Mouse (Mus musculus): ENCODE results near the gene Gm29427. TPM values are rescaled to one million over a fixed set of nuclear protein-coding genes. Genes with fewer than 3 reads are reported as not detected.

The Gm29427 gene
- not detected in 2 replicates for polyA plus RNA-seq (2015; fragmentation: Nextera tagmentation; extraction: Ambion mirVana)

GRCm38 (mm10) chr1:130715561-130716217 is at the start of gene Gm29427:
TSS of gene Gm29427 (minus strand) at chr1:130715799.
- peak; percentile 96 for ATAC-seq
- H3K27me3 ChIP-seq (ENCODE audit: control insufficient read depth, insufficient read depth, low read depth, low read length), result no peaks in the 10 kb centered on the region
- H3K27ac ChIP-seq (ENCODE audit: low read length), result peak within 1 kb of the TSS; percentile 87
- under 1% methylated on average over 38 of the region's 38 CpGs for WGBS
- H3K4me1 ChIP-seq (ENCODE audit: control insufficient read depth, insufficient read depth, low read length), result peaks cover 27% of the 10 kb centered on the region
- H3K4me2 ChIP-seq (ENCODE audit: low read length), result peak within 1 kb of the TSS; percentile 96
- H3K9me3 ChIP-seq (replicated peaks; ENCODE audit: control insufficient read depth, low read length, poor library complexity, severe bottlenecking), result no peaks in the 10 kb centered on the region
- peak within 1 kb of the TSS; percentile 100 for H3K9ac ChIP-seq (ENCODE audit: low read depth, low read length)
- peaks cover 3% of the 10 kb centered on the region; the same call in 1 of the 2 replicates for H3K36me3 ChIP-seq (ENCODE audit: control insufficient read depth, insufficient read depth, low read length)
- peak within 1 kb of the TSS; percentile 98 for H3K4me3 ChIP-seq (ENCODE audit: low read depth, low read length)

GRCm38 (mm10) chr1:130764027-130764461 is 48.4 kb upstream of the Gm29427 start:
- Histone ChIP-seq H3K27me3 (ENCODE audit: control insufficient read depth, insufficient read depth, low read depth, low read length) (no peaks in the 10 kb centered on the region), H3K4me2 (ENCODE audit: low read length) (no peak overlapping the region), H3K4me3 (ENCODE audit: low read depth, low read length) (no peak overlapping the region), H3K36me3 (ENCODE audit: control insufficient read depth, insufficient read depth, low read length) (no peaks in the 10 kb centered on the region), H3K4me1 (ENCODE audit: control insufficient read depth, insufficient read depth, low read length) (no peaks in the 10 kb centered on the region), H3K9me3 (replicated peaks; ENCODE audit: control insufficient read depth, low read length, poor library complexity, severe bottlenecking) (no peaks in the 10 kb centered on the region), H3K27ac (ENCODE audit: low read length) (no peak overlapping the region), H3K9ac (ENCODE audit: low read depth, low read length) (no peak overlapping the region)
- no peak for ATAC-seq
- WGBS, result 87% methylated on average over 12 of the region's 12 CpGs

GRCm38 (mm10) chr1:130762045-130762760 is 46.6 kb upstream of the Gm29427 start:
- H3K4me2 ChIP-seq (ENCODE audit: low read length), result no peak overlapping the region
- no peaks in the 10 kb centered on the region for H3K27me3 ChIP-seq (ENCODE audit: control insufficient read depth, insufficient read depth, low read depth, low read length)
- no peak overlapping the region for H3K4me3 ChIP-seq (ENCODE audit: low read depth, low read length)
- H3K27ac ChIP-seq (ENCODE audit: low read length), result no peak overlapping the region
- no peak for ATAC-seq
- no peaks in the 10 kb centered on the region for H3K4me1 ChIP-seq (ENCODE audit: control insufficient read depth, insufficient read depth, low read length)
- H3K9me3 ChIP-seq (replicated peaks; ENCODE audit: control insufficient read depth, low read length, poor library complexity, severe bottlenecking), result no peaks in the 10 kb centered on the region
- WGBS, result 85% methylated on average over 3 of the region's 3 CpGs
- no peaks in the 10 kb centered on the region for H3K36me3 ChIP-seq (ENCODE audit: control insufficient read depth, insufficient read depth, low read length)
- H3K9ac ChIP-seq (ENCODE audit: low read depth, low read length), result no peak overlapping the region

- H3K27ac ChIP-seq (ENCODE audit: low read length), result no peak overlapping the region
- H3K9ac ChIP-seq (ENCODE audit: low read depth, low read length), result no peak overlapping the region
- no peaks in the 10 kb centered on the region for H3K4me1 ChIP-seq (ENCODE audit: control insufficient read depth, insufficient read depth, low read length)
- ATAC-seq, result no peak
- no peaks in the 10 kb centered on the region for H3K9me3 ChIP-seq (replicated peaks; ENCODE audit: control insufficient read depth, low read length, poor library complexity, severe bottlenecking)
- no peaks in the 10 kb centered on the region for H3K36me3 ChIP-seq (ENCODE audit: control insufficient read depth, insufficient read depth, low read length)
- H3K4me3 ChIP-seq (ENCODE audit: low read depth, low read length), result no peak overlapping the region
- no peaks in the 10 kb centered on the region for H3K27me3 ChIP-seq (ENCODE audit: control insufficient read depth, insufficient read depth, low read depth, low read length)
- no peak overlapping the region for H3K4me2 ChIP-seq (ENCODE audit: low read length)
- 72% methylated on average over 1 of the region's 1 CpGs for WGBS
Observed at GRCm38 (mm10) chr1:130761597-130761996, 46.0 kb upstream of the Gm29427 start.

GRCm38 (mm10) chr1:130759689-130760088 is 44.1 kb upstream of the Gm29427 start:
- no peak overlapping the region for H3K27ac ChIP-seq (ENCODE audit: low read length)
- no peak for ATAC-seq
- H3K4me3 ChIP-seq (ENCODE audit: low read depth, low read length), result no peak overlapping the region
- no peaks in the 10 kb centered on the region for H3K27me3 ChIP-seq (ENCODE audit: control insufficient read depth, insufficient read depth, low read depth, low read length)
- no peaks in the 10 kb centered on the region for H3K36me3 ChIP-seq (ENCODE audit: control insufficient read depth, insufficient read depth, low read length)
- H3K4me2 ChIP-seq (ENCODE audit: low read length), result no peak overlapping the region
- H3K9ac ChIP-seq (ENCODE audit: low read depth, low read length), result no peak overlapping the region
- H3K9me3 ChIP-seq (replicated peaks; ENCODE audit: control insufficient read depth, low read length, poor library complexity, severe bottlenecking), result no peaks in the 10 kb centered on the region
- no peaks in the 10 kb centered on the region for H3K4me1 ChIP-seq (ENCODE audit: control insufficient read depth, insufficient read depth, low read length)
- 87% methylated on average over 9 of the region's 9 CpGs for WGBS

GRCm38 (mm10) chr1:130746819-130747218 is 31.2 kb upstream of the Gm29427 start:
- WGBS, result 90% methylated on average over 3 of the region's 3 CpGs
- no peaks in the 10 kb centered on the region for H3K36me3 ChIP-seq (ENCODE audit: control insufficient read depth, insufficient read depth, low read length)
- ATAC-seq, result no peak

GRCm38 (mm10) chr1:130745591-130745990 is 30.0 kb upstream of the Gm29427 start:
- Histone ChIP-seq H3K4me3 (ENCODE audit: low read depth, low read length) (no peak overlapping the region), H3K27me3 (ENCODE audit: control insufficient read depth, insufficient read depth, low read depth, low read length) (no peaks in the 10 kb centered on the region), H3K36me3 (ENCODE audit: control insufficient read depth, insufficient read depth, low read length) (no peaks in the 10 kb centered on the region), H3K9ac (ENCODE audit: low read depth, low read length) (no peak overlapping the region), H3K4me2 (ENCODE audit: low read length) (no peak overlapping the region), H3K27ac (ENCODE audit: low read length) (no peak overlapping the region), H3K9me3 (replicated peaks; ENCODE audit: control insufficient read depth, low read length, poor library complexity, severe bottlenecking) (no peaks in the 10 kb centered on the region), H3K4me1 (ENCODE audit: control insufficient read depth, insufficient read depth, low read length) (no peaks in the 10 kb centered on the region)
- ATAC-seq, result no peak
- 92% methylated on average over 3 of the region's 3 CpGs for WGBS

More at GRCm38 (mm10) chr1:130746819-130747218, 31.2 kb upstream of the Gm29427 start:
- no peaks in the 10 kb centered on the region for H3K4me1 ChIP-seq (ENCODE audit: control insufficient read depth, insufficient read depth, low read length)
- no peak overlapping the region for H3K9ac ChIP-seq (ENCODE audit: low read depth, low read length)
- no peak overlapping the region for H3K27ac ChIP-seq (ENCODE audit: low read length)
- no peak overlapping the region for H3K4me2 ChIP-seq (ENCODE audit: low read length)
- no peak overlapping the region for H3K4me3 ChIP-seq (ENCODE audit: low read depth, low read length)
- H3K27me3 ChIP-seq (ENCODE audit: control insufficient read depth, insufficient read depth, low read depth, low read length), result no peaks in the 10 kb centered on the region
- H3K9me3 ChIP-seq (replicated peaks; ENCODE audit: control insufficient read depth, low read length, poor library complexity, severe bottlenecking), result no peaks in the 10 kb centered on the region

- Histone ChIP-seq H3K4me2 (ENCODE audit: low read length) (no peak overlapping the region), H3K4me3 (ENCODE audit: low read depth, low read length) (no peak overlapping the region), H3K27ac (ENCODE audit: low read length) (no peak overlapping the region), H3K4me1 (ENCODE audit: control insufficient read depth, insufficient read depth, low read length) (no peaks in the 10 kb centered on the region), H3K9ac (ENCODE audit: low read depth, low read length) (no peak overlapping the region), H3K9me3 (replicated peaks; ENCODE audit: control insufficient read depth, low read length, poor library complexity, severe bottlenecking) (no peaks in the 10 kb centered on the region), H3K36me3 (ENCODE audit: control insufficient read depth, insufficient read depth, low read length) (no peaks in the 10 kb centered on the region), H3K27me3 (ENCODE audit: control insufficient read depth, insufficient read depth, low read depth, low read length) (no peaks in the 10 kb centered on the region)
- 87% methylated on average over 5 of the region's 5 CpGs for WGBS
- ATAC-seq, result no peak
Observed at GRCm38 (mm10) chr1:130744961-130745360, 29.4 kb upstream of the Gm29427 start.

- WGBS, result 89% methylated on average over 2 of the region's 2 CpGs
- Histone ChIP-seq H3K9ac (ENCODE audit: low read depth, low read length) (no peak overlapping the region), H3K4me2 (ENCODE audit: low read length) (no peak overlapping the region), H3K9me3 (replicated peaks; ENCODE audit: control insufficient read depth, low read length, poor library complexity, severe bottlenecking) (no peaks in the 10 kb centered on the region), H3K4me3 (ENCODE audit: low read depth, low read length) (no peak overlapping the region), H3K27ac (ENCODE audit: low read length) (no peak overlapping the region), H3K4me1 (ENCODE audit: control insufficient read depth, insufficient read depth, low read length) (no peaks in the 10 kb centered on the region), H3K27me3 (ENCODE audit: control insufficient read depth, insufficient read depth, low read depth, low read length) (no peaks in the 10 kb centered on the region), H3K36me3 (ENCODE audit: control insufficient read depth, insufficient read depth, low read length) (no peaks in the 10 kb centered on the region)
- ATAC-seq, result no peak
Observed at GRCm38 (mm10) chr1:130744217-130744616, 28.6 kb upstream of the Gm29427 start.
